Mouse (Mus musculus): ENCODE results near the gene Plcg1.

Gene Plcg1

GRCm38 (mm10) chr2:160736466-160736865 lies 5.4 kb downstream of the Plcg1 start:
- no peak for DNase-seq

- DNase-seq: no peak
Measured at GRCm38 (mm10) chr2:160738354-160738753, 7.3 kb downstream of the Plcg1 start.

DNA sequence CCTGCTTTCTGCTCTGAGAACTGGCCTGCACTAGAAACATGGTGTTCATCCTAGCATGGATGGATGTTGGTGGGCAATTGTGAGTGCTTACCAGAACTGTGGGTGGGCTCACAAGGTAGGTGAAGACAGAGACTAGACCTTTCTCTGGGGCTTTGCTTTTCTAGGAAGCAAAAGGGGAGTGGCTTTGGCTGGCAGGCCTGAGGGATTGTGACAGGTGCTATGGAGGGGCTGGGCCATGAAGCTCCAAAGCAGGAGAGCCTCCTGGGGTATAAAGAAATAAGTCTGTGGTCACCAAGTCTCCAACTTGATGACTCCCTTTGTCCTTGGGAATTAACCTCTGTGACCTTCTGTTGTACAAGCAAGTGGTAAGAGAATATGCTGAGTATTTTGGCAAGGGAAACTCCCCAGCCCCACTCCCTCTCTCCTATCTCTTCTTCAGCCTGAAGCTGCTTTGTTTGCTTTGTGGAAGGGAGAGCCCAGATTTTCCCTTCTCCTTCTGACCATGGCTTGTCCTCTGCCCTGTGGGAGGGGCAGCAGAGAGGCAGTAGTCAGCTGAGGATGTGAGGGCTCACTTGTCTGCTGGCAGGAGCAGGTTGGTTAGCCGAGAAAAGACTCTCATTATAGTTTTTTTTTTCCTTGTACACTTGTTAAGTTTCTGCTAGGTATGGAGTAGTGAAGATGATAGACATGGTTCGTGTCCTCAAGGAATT lies 8.7 kb downstream of the Plcg1 start:
- no peak for DNase-seq

DNA sequence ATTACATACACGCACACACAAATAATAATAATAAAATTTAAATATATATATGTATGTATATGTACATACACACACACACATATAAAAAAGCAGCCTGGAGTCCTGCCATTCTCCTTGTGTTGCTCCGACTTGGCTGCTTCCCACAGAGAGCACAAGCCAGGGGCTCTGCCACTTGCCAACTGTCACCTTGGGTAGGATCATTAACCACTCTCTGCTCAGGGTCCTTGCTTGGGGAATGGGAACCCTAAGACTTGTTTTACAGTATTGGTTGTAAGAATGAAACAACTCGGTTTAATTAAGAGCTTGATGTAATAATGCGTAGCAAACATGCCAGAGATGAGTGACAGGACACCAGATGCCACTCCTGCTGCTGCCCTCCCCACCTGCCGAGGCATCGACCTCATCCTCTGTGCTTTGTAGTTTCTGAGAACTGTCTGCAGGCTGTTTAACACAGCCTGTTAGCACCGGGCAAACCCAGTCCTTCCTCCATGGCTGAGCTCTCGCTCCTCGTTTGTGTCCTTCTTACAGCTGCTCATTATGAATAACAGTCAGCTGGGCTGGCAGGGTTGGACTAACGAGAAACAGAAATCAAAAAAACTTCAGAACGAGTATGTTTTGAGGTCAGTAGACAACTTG lies 9.5 kb downstream of the Plcg1 start:
- peak; percentile 63 to 72 for DNase-seq

DNA sequence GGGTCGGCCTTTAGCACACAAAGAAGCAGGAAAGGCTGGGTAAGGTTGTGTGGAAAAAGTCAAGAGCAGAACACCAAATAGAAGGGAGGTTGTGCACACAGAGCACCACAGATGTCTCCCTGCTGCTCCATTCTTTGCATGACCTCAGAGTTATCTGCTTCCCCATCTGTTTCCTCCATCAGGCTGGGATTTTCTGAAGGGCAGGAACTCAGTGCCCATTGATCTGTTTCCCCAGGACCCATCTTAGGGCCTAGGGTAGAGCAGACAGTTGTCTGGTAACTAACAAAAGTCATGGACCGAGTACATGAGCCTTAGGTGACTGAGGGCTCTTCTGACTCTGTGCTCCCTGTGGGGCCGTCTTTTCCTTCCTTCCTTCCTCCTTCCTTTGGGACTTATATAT lies 10.5 kb downstream of the Plcg1 start:
- DNase-seq: no peak

GRCm38 (mm10) chr2:160742161-160742609 lies 11.1 kb downstream of the Plcg1 start:
- peak; percentile 41 to 54 for DNase-seq

DNA sequence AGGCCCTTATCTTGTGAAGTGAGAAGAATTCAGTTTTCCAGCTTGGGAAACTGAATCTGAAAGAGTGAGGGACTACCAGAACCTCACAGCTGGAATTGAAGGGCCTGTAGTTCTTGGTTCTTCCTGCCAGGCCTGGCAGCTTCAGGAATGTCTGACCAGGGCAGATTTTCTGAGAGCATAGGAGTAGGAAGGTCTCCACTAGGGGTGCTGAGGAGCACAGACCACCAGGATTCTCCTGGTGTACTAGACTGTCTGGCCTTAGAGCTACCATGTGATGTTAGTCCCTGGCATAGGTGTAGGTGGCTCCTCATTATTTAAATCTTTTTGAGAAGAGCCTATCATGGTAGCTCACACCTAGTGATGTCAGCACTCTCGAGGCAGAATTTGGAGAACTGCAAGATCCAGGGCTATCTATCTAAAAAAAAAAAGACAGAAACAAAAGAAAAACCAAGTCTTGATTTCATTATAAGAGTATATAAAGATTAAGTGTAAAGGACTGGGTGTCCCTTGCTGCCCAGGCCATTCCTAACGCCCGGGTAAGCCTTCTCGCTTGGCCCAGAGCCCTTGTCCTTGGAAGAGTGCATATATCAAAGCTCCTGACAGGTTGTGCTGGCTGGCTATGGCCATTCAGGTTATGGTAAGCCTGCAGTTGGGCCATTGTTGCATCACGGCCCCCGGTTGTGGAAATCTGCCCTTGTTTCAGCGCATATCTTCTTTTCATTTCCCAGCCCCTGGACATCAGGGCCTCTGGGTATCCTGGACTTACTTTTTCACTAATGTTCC lies 13.1 kb downstream of the Plcg1 start:
- peak; percentile 64 to 70 for DNase-seq

- DNase-seq: no peak
Measured at GRCm38 (mm10) chr2:160744823-160745210, 13.7 kb downstream of the Plcg1 start.

DNA sequence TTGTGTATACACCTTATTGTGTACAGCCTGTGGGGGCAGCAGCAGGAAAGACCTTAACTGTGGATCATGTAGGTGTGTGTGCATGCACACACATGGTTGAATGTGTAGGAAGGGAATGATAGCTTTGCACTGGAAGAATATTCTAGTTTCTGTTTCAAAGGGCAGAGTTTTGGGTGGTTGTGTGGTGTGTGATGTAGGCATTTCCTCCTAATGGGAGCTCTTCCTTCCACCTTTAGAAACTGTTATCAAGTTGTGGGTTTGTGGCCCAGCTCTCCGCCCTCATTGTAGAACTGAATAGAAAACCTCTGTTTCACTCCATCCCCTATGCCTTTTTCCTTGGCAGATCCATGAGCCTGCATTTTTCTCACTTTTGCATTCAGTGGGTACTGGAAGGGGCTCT lies 14.4 kb downstream of the Plcg1 start:
- DNase-seq: no peak

DNA sequence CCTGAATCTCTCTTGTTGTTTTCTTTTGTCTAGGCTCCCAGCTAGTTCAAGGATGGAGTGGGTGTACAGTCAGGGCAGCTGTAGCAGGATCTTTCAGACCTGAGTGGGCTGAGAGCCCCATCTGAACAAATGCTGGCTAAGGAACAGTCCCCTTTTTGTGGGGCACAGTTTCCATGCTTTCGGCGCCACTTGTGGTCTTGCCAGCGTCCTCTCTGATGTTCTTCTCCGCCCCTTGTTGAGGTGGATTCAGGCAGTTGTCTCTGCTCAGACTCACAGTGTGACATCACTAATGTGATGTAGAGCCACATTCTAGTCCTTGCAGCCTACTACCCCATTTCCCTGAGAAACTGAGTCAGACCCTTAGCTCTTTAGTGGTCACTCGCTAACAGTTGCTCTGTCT lies 15.5 kb downstream of the Plcg1 start:
- DNase-seq: no peak

GRCm38 (mm10) chr2:160747075-160747474 lies 16.0 kb downstream of the Plcg1 start:
- DNase-seq: no peak

DNA sequence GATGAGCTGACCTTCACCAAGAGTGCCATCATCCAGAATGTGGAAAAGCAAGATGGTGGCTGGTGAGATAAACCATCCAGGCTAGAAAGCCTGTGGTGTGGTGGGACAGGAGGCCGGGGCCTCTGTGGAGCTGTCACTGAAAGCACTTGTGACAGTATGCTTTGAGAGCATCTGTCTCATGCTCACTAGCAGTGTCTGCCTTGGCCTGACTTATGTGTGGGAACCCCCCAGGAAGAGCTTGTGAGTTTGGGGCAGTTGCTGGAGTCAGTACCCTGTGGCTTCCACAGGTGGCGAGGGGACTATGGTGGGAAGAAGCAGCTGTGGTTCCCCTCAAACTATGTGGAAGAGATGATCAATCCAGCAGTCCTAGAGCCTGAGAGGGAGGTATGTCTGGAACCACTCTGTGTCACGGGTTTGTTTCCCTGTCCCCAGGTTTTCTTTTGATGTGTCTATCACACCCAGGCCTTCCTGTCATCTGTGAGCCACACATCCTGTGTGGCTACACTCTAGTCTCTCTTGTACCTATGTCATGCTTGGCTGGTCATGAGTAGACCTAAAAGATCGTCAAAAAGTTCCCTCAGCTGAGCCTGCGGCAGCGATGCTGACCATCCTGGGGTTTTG lies 25.6 kb downstream of the Plcg1 start:
- DNase-seq: no peak

- DNase-seq: peak; percentile 39 to 44
Measured at GRCm38 (mm10) chr2:160760433-160761184, 29.5 kb downstream of the Plcg1 start.

- no peak for DNase-seq
Measured at GRCm38 (mm10) chr2:160763816-160764215, 32.7 kb downstream of the Plcg1 start.

DNA sequence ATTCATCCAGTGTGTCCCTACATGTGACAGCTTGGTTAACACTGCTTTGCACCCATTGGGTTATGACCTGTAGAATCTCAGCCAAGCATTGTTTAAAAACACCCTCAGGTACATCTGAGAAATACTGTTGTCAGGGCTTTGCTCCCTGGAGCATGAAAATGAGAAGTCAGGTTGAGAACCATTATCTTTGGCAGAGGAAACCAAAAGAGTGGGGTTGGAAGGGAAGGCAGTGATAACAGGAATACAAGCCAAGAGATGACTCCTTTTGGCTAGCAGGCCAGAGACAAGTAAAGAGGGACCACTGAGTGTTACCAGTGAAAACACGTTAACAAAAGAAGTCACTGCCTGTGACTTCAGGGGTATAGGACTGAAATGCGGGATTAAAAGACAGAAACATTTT lies 33.3 kb downstream of the Plcg1 start:
- no peak for DNase-seq

GRCm38 (mm10) chr2:160765096-160765495 lies 34.0 kb downstream of the Plcg1 start:
- DNase-seq: no peak

- no peak for DNase-seq
Measured at GRCm38 (mm10) chr2:160766371-160766771, 35.3 kb downstream of the Plcg1 start.

DNA sequence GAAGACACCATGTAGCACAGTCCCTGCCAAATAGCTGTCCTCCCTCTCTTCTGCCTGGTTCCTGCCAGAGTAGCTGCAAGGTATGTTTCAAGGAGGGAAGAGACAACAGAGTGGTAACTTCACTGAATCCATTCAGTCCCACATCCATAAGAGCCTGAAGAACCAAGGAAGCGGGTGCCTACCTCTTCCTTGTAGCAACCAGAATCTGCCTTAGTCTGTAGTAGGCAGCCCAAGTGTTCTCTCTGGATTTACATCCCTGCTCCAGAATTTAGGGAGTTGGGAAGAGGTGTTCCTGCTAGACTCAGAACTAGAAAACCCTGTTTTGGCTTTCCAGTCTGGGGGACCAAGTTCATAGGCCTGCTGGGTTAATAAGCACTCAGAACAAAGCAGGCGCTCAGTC lies 36.1 kb downstream of the Plcg1 start:
- no peak for DNase-seq

- DNase-seq: no peak
Measured at GRCm38 (mm10) chr2:160768097-160768695, 37.1 kb downstream of the Plcg1 start.

DNA sequence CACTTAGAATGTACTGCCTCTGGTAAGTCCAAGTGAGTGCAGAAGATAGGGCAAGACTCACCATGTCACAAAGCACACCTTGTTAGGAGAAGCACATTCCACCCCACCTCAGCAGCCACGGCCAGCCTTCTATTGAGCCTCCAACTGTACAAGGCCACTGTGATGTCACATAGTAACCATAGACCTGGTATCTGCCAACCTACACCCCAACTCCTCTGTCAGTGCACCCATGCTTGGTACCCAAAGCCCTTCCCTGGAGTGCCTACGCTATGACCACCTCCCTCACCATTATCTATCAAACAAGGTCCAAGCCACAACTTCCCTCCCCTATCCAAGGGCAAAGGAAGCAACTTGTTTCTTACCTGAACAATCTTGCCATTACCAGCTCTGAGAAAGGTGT lies 37.9 kb downstream of the Plcg1 start:
- DNase-seq: no peak

GRCm38 (mm10) chr2:160770409-160770808 lies 39.3 kb downstream of the Plcg1 start:
- DNase-seq: no peak

- DNase-seq: no peak
Measured at GRCm38 (mm10) chr2:160770871-160771270, 39.8 kb downstream of the Plcg1 start.
